Mouse (Mus musculus) embryonic facial prominence, embryonic 14.5 days (tissue): ENCODE measurements around the gene Tbc1d5. TPM values are rescaled to one million over a fixed set of nuclear protein-coding genes. Genes with fewer than 3 reads are reported as not detected.
"Not testable (repeated sequence)": the region's sequence is repeated elsewhere in the genome, so short reads cannot be mapped to it uniquely, and the experiment has no call there.

ENCODE experiments used
- ATAC-seq: fragments of 200-750 bp; cut with Nextera tagmentation; 2 replicates; pipeline ENCODE4 v1.8.0; 2017; ENCODE audit warnings: low read depth, moderate number of reproducible peaks, moderate TSS enrichment
- DNase-seq: peaks from one replicate; pipeline ENCODE4 v3.0.0-alpha.2; 2015; ENCODE audit warnings: low spot score
- H3K27ac ChIP-seq: fragments of 300-500 bp; sonication (generic); replicated peaks from 2 replicates; pipeline ENCODE4 v1.5.1; 2014; ENCODE audit warnings: low read depth, mild to moderate bottlenecking, low read length, moderate library complexity
- H3K27me3 ChIP-seq: fragments of 300-500 bp; sonication (generic); replicated peaks from 2 replicates; pipeline ENCODE4 v1.6.1; 2014; ENCODE audit warnings: low read length; ENCODE audit not compliant: control insufficient read depth, insufficient read depth
- H3K36me3 ChIP-seq: fragments of 300-500 bp; sonication (generic); 2 replicates; pipeline ENCODE4 v1.6.1; 2014; ENCODE audit warnings: low read length, mixed read lengths; ENCODE audit not compliant: control insufficient read depth, insufficient read depth
- H3K4me1 ChIP-seq: fragments of 300-500 bp; sonication (generic); 2 replicates; pipeline ENCODE4 v1.6.1; 2014; ENCODE audit warnings: antibody characterized with exemption, low read length; ENCODE audit not compliant: control insufficient read depth, insufficient read depth
- H3K4me2 ChIP-seq: fragments of 300-500 bp; sonication (generic); 2 replicates; pipeline ENCODE4 v1.6.1; 2014; ENCODE audit warnings: low read depth, mild to moderate bottlenecking, low read length, moderate library complexity, mixed read lengths
- H3K4me3 ChIP-seq: fragments of 300-500 bp; sonication (generic); 2 replicates; pipeline ENCODE4 v1.5.1; 2014; ENCODE audit warnings: low read depth, mild to moderate bottlenecking, low read length
- H3K9ac ChIP-seq: fragments of 300-500 bp; sonication (generic); 2 replicates; pipeline ENCODE4 v1.6.1; 2014; ENCODE audit warnings: low read depth, mild to moderate bottlenecking, low read length, moderate library complexity, mixed read lengths
- H3K9me3 ChIP-seq: fragments of 300-500 bp; sonication (generic); 2 replicates; pipeline ENCODE4 v1.6.1; 2016; ENCODE audit warnings: low read length; ENCODE audit not compliant: control insufficient read depth
- WGBS: fragments of 180-500 bp; shearing (Covaris S2); extraction: QIAGEN DNeasy Blood & Tissue Kit; methylation state at CpG from one replicate; pipeline ENCODE4 v1.1.7; 2014; 5-methylcytosine and 5-hydroxymethylcytosine counted together
- polyA plus RNA-seq: library from polyadenylated mRNA; unstranded; fragments of >200 nt; fragmentation: Nextera tagmentation; extraction: Ambion mirVana; gene quantifications from 2 replicates; pipeline ENCODE4 v1.2.1, GENCODE M21; 2014

The Tbc1d5 gene
- polyA plus RNA-seq, 1 experiment from 2014 or later, result 11.6 TPM

GRCm38 (mm10) chr17:50729577-50729976 lies 449.6 kb downstream of the Tbc1d5 start:
- ATAC-seq (peak; percentile 30; the same call in 1 of the 2 replicates), DNase-seq (peak; percentile 12)
- Histone ChIP-seq H3K9me3 (no peaks in the 10 kb centered on the region), H3K27me3 (no peaks in the 10 kb centered on the region), H3K4me2 (no peak overlapping the region), H3K4me1 (no peaks in the 10 kb centered on the region), H3K36me3 (no peaks in the 10 kb centered on the region), H3K4me3 (no peak overlapping the region), H3K27ac (no peak overlapping the region), H3K9ac (no peak overlapping the region)
- WGBS, result 78% methylated on average over 6 of the region's 6 CpGs

GRCm38 (mm10) chr17:50729031-50729430 lies 450.1 kb downstream of the Tbc1d5 start:
- WGBS, result 96% methylated on average over 2 of the region's 2 CpGs
- ATAC-seq, result no peak

GRCm38 (mm10) chr17:50726265-50726664 lies 452.9 kb downstream of the Tbc1d5 start:
- Histone ChIP-seq H3K27ac (no peak overlapping the region), H3K4me3 (no peak overlapping the region), H3K4me2 (no peak overlapping the region), H3K27me3 (no peaks in the 10 kb centered on the region), H3K9ac (no peak overlapping the region), H3K9me3 (no peaks in the 10 kb centered on the region), H3K36me3 (no peaks in the 10 kb centered on the region), H3K4me1 (no peaks in the 10 kb centered on the region)
- no peak for DNase-seq
- no peak for ATAC-seq
- WGBS, result 76% methylated on average over 2 of the region's 2 CpGs

More at GRCm38 (mm10) chr17:50729031-50729430, 450.1 kb downstream of the Tbc1d5 start:
- Histone ChIP-seq H3K36me3 (no peaks in the 10 kb centered on the region), H3K27ac (no peak overlapping the region), H3K4me3 (no peak overlapping the region), H3K9me3 (no peaks in the 10 kb centered on the region), H3K4me2 (no peak overlapping the region), H3K4me1 (no peaks in the 10 kb centered on the region), H3K9ac (no peak overlapping the region), H3K27me3 (no peaks in the 10 kb centered on the region)
- no peak for DNase-seq

GRCm38 (mm10) chr17:50724376-50724775 lies 454.8 kb downstream of the Tbc1d5 start:
- no peaks in the 10 kb centered on the region for H3K9me3 ChIP-seq
- H3K27ac ChIP-seq, result no peak overlapping the region
- no peak for ATAC-seq
- no peaks in the 10 kb centered on the region for H3K36me3 ChIP-seq
- H3K4me1 ChIP-seq, result no peaks in the 10 kb centered on the region
- DNase-seq, result no peak
- no peak overlapping the region for H3K9ac ChIP-seq
- no peak overlapping the region for H3K4me3 ChIP-seq
- no peaks in the 10 kb centered on the region for H3K27me3 ChIP-seq
- no peak overlapping the region for H3K4me2 ChIP-seq
- 72% methylated on average over 2 of the region's 2 CpGs for WGBS

- no peaks in the 10 kb centered on the region for H3K4me1 ChIP-seq
- peaks cover 2% of the 10 kb centered on the region; the same call in 1 of the 2 replicates for H3K9me3 ChIP-seq
- no peak overlapping the region for H3K4me2 ChIP-seq
- no peak overlapping the region for H3K4me3 ChIP-seq
- DNase-seq, result no peak
- no peak overlapping the region for H3K9ac ChIP-seq
- H3K36me3 ChIP-seq, result no peaks in the 10 kb centered on the region
- 81% methylated on average over 5 of the region's 5 CpGs for WGBS
- no peak for ATAC-seq
- H3K27me3 ChIP-seq, result no peaks in the 10 kb centered on the region
- H3K27ac ChIP-seq, result no peak overlapping the region
Observed at GRCm38 (mm10) chr17:50717586-50717985, 461.6 kb downstream of the Tbc1d5 start.

GRCm38 (mm10) chr17:50710497-50711222 lies 468.5 kb downstream of the Tbc1d5 start:
- Histone ChIP-seq H3K9me3 (no peaks in the 10 kb centered on the region), H3K27me3 (no peaks in the 10 kb centered on the region), H3K9ac (no peak overlapping the region), H3K36me3 (no peaks in the 10 kb centered on the region), H3K4me2 (no peak overlapping the region), H3K4me3 (no peak overlapping the region), H3K4me1 (no peaks in the 10 kb centered on the region), H3K27ac (no peak overlapping the region)
- no peak for ATAC-seq
- WGBS, result 71% methylated on average over 7 of the region's 7 CpGs
- peak; percentile 31 for DNase-seq

- ATAC-seq, result 0 out of 2 replicates have a peak, but pooled peaks have one; percentile 53
- DNase-seq, H3K36me3 ChIP-seq, H3K4me1 ChIP-seq, H3K27me3 ChIP-seq, H3K27ac ChIP-seq, H3K9ac ChIP-seq, H3K9me3 ChIP-seq: not testable (repeated sequence)
- WGBS, result 5% methylated on average over 21 of the region's 39 CpGs
- peak overlapping the region; percentile 19 for H3K4me3 ChIP-seq
- peak overlapping the region; percentile 43 for H3K4me2 ChIP-seq
Observed at GRCm38 (mm10) chr17:50698410-50698809, 480.7 kb downstream of the Tbc1d5 start.

GRCm38 (mm10) chr17:50688135-50688534 lies 491.0 kb downstream of the Tbc1d5 start:
- no peaks in the 10 kb centered on the region for H3K9me3 ChIP-seq
- DNase-seq (no peak), ATAC-seq (no peak)
- H3K4me3 ChIP-seq, result no peak overlapping the region
- H3K9ac ChIP-seq, result no peak overlapping the region
- H3K4me2 ChIP-seq, result no peak overlapping the region
- no peaks in the 10 kb centered on the region for H3K27me3 ChIP-seq
- H3K27ac ChIP-seq, result no peak overlapping the region
- no peaks in the 10 kb centered on the region for H3K4me1 ChIP-seq
- WGBS, result 84% methylated on average over 6 of the region's 6 CpGs
- H3K36me3 ChIP-seq, result peaks cover 7% of the 10 kb centered on the region; the same call in 1 of the 2 replicates

GRCm38 (mm10) chr17:50687670-50688069 lies 491.5 kb downstream of the Tbc1d5 start:
- 74% methylated on average over 10 of the region's 10 CpGs for WGBS
- H3K9me3 ChIP-seq, result no peaks in the 10 kb centered on the region
- H3K4me2 ChIP-seq, result no peak overlapping the region
- ATAC-seq, result no peak
- no peak overlapping the region for H3K27ac ChIP-seq
- H3K36me3 ChIP-seq, result peaks cover 7% of the 10 kb centered on the region; the same call in 1 of the 2 replicates
- H3K9ac ChIP-seq, result no peak overlapping the region
- no peak overlapping the region for H3K4me3 ChIP-seq
- DNase-seq, result no peak
- H3K27me3 ChIP-seq, result no peaks in the 10 kb centered on the region
- H3K4me1 ChIP-seq, result no peaks in the 10 kb centered on the region
